Mouse (Mus musculus) liver (tissue): ENCODE results near the gene Gp5.

ENCODE experiments used
- DNase-seq: peaks from one replicate; pipeline ENCODE4 v3.0.0-alpha.2; 2020; ENCODE audit warnings: mixed read lengths

The Gp5 gene

DNA sequence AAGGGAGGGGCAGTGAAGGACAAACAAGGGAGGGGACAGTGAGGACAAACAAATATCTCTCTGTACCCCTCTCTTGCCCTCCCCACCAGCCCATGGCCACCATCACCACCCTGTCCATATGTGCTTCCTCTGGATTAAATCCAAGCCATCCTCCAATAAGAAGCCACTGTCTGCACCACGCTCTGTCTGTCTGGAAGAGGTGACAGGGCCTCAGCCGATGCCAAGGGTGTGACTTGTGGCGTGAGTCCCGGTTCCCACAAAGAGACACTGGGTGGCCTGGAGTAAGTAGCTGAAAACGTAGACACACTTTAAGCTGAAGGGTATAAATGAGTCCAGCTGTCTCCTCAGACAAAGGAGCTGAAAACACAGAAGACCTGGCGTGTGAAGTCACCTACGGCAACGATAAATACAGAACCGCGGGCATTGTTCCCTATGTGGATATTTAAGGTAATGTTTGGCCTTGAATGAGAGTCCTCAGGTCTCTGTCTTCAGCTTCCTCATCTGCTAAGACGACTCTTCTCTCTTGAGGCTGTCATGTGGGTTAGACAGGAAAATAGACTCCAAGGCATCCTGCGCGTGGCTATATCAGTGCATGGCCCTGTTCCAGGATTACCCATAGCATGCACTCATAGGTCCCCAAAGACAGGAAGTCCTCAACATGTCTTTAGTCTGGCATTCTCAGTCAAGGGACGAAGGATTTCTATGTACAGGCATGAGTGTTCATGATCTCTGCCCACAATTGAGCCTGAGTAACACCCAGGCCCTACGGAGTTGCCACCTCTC lies 34.8 kb downstream of the Gp5 start:
- DNase-seq, result no peak

DNA sequence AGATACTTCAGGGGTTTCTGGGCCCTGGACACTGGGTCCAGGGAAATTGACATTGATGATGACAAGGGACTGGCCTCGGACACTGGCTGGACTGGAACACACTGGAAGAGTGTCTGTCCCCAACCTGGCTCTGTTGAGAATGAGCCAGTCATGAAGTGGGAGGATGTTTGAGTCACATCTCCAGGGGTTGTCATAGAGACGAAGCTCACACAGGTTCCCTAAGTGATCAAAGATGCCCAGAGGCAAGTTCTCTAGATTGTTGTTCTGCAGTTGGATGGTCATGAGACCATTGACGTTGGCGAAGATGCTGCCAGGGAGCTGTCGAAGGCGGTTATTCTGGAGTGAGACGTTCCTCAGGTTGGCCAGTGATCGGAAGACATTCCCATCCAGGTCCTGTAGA lies 37.5 kb downstream of the Gp5 start:
- DNase-seq, result no peak

DNA sequence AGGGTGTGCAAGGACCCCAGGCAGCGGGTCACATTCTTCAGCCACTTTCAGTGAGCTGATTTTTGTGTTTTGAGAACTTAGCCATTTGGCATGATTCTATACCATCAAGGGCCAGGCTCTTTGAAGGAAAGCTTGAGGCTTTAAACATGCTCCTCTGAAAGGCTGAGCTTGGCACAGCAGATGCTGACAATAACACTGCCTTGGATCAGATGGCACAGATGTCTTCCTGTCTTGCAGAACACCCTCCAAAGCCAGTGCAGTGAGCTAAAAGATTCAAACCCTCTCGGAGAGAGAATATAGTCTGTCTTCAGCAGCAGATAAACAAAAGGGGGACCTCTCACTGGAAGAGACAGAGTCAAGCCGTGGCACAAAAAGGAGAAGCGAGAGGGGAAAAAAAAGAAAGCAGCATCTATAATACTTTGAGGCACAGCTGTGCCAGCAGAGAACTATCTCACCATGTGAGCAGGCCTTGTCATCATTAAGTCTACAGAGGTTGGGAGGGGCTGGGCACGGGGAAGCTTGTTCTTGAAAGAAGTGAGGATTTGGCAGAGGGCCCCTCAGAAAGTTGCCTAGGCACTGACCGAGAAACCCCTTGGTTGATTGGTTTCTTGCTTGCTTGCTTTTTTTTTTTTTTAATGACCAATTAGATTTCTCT lies 38.5 kb downstream of the Gp5 start:
- no peak for DNase-seq

DNA sequence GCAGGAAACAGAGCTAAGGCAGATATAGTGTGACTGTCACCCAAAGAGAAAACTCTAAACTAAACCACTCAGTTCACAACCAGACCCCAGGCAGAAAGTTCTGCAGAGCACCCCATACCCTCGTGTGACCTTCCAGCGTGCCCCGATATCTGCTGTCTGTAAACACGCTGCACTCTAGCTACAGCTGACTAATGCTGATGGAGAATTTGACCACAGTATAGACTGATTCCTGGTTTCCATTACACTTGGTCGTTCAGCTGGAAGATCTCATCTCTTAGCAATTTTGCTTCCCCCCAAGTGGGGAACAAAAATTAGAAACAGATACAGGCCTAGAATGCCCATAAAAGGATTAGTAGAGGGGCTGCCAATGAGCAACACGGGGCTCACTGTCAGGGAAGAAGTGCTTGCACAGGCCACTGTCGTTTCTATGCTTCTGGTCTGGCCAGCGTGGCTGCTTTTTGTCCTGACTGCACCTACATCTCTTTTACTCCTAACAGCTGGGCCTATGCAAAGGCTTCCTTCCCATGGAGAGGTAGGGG lies 39.3 kb downstream of the Gp5 start:
- no peak for DNase-seq

DNA sequence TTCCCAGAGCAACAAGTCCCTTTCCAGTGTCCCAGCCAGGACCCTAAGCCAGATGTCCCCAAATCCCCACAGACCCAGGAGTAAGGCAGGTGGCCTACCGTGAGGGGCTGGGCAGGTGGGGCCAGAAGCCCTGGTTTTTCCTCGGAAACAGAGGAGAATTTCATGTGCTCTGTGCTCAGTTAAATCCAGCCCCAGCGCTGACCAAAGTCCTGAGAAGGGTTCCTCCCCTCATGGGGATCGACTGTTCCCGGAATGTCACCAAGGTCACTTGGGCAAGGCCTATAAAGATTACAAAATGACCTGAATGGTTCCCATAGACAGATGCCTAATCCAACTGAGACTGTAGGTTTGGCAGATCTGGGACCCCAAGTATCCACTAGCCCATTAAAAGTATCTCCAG lies 43.2 kb downstream of the Gp5 start, which contains the start of gene Cpn2:
TSS of gene Cpn2 (minus strand) at position 141 of the 400 bp plus-strand sequence.
- DNase-seq, result peak; percentile 46

DNA sequence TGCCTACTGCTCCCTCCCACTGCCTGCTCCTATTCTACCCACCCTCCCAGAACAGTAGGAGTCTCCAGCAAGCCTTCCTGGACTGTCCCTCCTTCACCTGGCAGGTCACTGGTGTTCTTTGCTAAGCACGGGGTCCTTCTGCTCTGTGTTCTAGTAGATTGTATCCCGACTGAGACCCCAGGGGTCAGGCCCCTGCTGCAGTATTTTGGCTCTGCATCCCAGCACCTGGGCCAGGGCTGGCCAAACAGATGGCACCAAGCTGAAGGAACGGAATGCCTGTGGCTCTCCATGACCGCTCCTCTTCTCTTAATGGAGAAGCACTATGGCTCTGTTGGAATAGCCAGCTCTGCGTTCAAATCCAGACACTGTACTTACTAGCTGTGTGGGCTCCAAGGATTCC lies 44.0 kb downstream of the Gp5 start:
- no peak for DNase-seq

DNA sequence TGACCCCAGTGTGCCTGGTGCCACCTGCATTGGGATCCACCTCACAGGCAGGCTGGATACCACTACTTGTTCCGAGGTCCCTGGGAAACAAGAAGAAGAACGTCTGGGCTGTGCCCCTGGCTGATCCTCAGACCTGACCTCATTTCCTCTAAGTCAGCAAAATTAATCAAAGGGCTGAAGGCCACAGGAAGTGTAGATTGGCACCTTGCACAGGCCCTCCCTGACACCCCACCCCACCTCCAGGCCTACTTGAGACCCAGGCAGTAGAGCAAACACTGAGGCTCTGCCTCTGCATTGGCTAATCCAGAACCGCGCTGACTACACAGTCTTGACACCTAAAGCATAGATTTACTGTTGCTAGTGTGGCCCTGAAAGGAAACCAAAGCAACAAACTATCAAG lies 45.0 kb downstream of the Gp5 start:
- DNase-seq, result no peak

DNA sequence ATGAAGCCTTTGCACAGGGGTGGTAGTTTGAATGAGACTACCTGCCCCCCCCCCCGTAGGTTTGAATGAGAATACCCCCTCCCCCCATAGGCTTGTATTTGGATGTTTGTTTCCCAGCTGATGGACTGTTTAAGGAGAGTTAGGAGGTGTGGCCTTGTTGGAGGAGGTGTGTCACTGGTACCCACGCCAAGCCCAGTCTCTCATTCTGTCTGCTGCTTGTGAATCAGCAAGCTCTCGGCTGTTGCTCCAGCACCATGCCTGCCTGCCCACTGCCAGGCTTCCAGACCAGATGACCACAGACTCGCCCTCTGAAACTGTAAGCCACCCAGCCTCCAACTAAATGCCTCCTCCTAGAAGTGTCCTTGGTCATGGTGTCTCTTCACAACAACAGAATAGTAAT lies 47.4 kb downstream of the Gp5 start:
- DNase-seq, result no peak

DNA sequence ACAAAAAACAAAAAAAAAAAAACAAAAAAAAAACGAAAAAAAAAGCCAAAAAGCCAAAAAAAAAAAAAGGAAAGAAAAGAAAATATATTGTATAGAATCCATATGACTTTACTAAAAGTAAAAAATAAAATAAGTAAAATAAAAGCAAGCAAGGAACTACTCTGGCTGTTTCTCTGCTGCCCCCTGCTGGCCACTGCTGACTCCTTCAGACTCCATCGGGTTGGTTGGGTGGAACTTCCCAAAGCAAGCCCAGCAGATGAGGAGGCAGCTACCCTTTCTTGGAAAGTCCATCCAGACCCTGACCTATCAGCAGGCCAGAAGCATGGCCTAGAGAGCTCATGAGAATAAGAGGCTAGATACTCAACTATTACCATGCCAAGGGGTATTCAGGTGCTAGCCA lies 47.9 kb downstream of the Gp5 start:
- peak; percentile 82 for DNase-seq

DNA sequence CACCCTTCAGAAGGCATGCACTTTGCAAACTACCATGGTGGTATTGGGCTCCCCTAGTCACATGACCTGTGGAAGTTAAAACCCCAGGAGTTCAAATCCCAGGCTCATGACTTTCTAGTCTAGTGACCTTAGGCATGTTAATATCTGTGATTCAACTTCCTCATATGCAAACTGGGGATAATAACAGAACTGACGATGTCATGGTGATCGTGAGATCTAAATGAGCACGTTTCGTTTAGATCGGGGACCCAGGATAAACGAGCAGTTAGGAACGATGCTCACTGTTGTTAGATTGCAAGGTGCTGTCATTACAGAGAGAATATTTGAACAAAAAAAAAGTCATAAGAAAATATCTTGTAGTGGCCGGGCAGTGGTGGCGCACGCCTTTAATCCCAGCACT lies 48.4 kb downstream of the Gp5 start:
- no peak for DNase-seq

DNA sequence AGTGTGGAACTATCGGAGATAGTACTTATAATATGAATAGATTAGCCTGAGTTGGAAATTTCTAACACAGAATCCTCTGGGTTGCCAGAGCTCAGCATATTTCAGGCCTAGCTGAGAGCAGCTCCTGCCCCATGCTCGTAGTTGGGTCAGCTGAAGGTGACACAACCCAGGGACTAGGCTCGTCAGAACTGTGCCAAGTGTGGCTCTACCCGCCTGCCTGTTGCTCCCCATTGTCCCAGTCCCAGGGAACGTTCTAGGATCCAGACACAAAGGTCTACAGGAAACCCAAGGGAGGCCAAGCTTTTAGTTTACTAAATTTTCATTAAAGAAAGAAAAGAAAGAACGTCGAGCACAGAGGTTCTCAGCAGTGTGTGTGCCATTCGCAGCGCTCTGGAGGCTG lies 49.2 kb downstream of the Gp5 start:
- DNase-seq, result no peak

DNA sequence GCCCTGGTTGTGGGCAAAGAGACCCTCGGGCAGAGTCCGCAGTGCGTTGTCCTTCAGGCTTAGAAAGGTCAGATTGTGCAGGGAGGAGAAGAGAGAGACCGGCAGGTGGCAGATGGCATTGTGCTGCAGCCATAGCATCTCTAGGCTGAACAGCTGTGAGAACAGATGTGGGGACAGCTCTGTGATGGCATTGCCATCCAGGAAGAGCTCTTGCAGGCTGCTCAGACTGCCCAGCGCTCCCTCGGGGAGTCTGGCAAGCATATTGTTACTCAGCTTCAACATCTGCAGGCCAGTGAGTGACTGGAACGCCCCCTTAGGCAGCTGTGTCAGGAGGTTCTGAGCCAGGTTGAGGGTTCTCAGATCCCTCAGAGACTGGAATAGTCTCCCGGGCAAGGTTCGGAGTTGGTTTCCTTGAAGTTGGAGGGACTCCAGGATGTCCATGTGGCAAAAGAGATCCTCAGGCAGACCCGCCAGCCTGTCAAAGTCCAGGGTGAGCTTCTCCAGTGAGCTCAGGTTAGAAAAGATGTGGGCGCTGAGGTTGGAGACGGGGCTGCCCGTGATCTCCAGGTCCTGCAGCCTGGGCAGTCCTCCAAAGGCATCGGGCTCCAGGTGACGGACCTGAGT lies 50.5 kb downstream of the Gp5 start:
- DNase-seq, result no peak

DNA sequence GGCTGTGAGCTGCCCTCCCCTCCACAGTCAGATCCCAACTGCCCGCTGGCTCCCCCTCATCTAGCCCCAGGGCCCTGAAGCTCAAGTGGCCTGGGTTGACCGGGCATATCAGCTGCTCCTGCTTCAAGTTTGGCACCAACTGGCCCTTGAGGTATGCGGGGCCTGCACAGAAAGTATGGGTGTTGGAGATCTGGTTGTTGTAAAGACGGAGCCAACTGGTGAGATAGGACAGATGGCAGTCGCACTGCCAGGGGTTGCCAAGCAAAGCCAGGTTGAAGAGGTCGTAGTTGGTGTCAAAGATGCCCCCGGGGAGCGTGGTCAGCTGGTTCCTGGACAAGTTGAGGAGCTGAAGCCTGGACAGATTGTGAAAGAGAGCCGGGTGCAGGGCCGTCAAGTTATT lies 51.1 kb downstream of the Gp5 start:
- no peak for DNase-seq

DNA sequence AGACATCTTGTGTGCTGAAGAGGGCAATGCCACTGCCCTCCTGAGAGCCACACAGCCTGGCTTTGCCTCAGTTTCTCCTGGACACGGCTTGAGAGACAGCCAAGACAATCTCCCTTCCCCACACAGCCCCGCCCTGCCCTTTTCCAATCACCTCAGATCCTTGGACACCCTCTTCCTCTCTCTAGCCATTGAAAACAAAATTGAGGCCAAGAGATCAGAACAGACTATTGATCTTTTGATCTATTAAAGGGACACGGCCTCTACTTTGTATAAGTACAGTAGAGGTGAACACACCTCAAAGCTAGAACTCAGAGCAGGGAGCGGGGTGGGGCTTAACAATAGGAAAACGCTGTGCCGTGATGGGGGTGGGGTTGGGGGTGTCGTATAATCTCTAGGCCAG lies 52.1 kb downstream of the Gp5 start:
- DNase-seq, result no peak

DNA sequence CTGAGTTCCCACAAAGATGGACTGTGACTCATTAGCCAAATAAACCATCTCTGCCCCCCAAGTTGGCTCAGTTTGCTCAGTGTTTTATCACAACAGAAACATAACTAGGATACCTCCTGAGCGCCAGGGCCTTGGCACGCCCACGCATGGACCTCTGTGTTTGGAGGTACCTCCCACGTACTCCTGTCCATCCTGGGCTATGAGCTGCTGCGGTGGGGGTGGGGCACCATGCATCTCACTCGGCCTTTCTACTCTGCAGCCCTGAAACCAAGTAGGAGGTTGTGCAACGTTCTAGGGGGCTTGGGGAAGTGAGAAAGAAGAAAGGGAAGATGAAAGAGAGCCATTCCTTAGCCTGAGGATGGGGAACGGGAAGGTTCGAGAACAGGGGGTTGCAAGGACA lies 52.9 kb downstream of the Gp5 start:
- DNase-seq, result no peak
